Mouse (Mus musculus) intestine, embryonic 15.5 days (tissue): ENCODE measurements around the gene Cacnb4. TPM values are rescaled to one million over a fixed set of nuclear protein-coding genes. Genes with fewer than 3 reads are reported as not detected.

Experiments used
- ATAC-seq: fragments of 200-750 bp; cut with Nextera tagmentation; 2 replicates; pipeline ENCODE4 v1.8.0; 2017; ENCODE audit warnings: moderate TSS enrichment, moderate library complexity
- H3K27ac ChIP-seq: fragments of 300-500 bp; sonication (generic); 2 replicates; pipeline ENCODE4 v1.5.1; 2015; ENCODE audit warnings: mild to moderate bottlenecking, inconsistent platforms
- H3K27me3 ChIP-seq: fragments of 300-500 bp; sonication (generic); replicated peaks from 2 replicates; pipeline ENCODE4 v1.6.1; 2015; ENCODE audit warnings: inconsistent platforms
- H3K36me3 ChIP-seq: fragments of 300-500 bp; sonication (generic); 2 replicates; pipeline ENCODE4 v1.6.1; 2015; ENCODE audit warnings: inconsistent platforms
- H3K4me1 ChIP-seq: fragments of 300-500 bp; sonication (generic); replicated peaks from 2 replicates; pipeline ENCODE4 v1.6.1; 2015; ENCODE audit warnings: inconsistent platforms
- H3K4me2 ChIP-seq: fragments of 300-500 bp; sonication (generic); replicated peaks from 2 replicates; pipeline ENCODE4 v1.6.1; 2015; ENCODE audit warnings: mild to moderate bottlenecking, inconsistent platforms
- H3K4me3 ChIP-seq: fragments of 300-500 bp; sonication (generic); replicated peaks from 2 replicates; pipeline ENCODE4 v1.5.1; 2015; ENCODE audit warnings: inconsistent platforms
- H3K9ac ChIP-seq: fragments of 300-500 bp; sonication (generic); 2 replicates; pipeline ENCODE4 v1.6.1; 2015; ENCODE audit warnings: inconsistent platforms
- H3K9me3 ChIP-seq: fragments of 300-500 bp; sonication (generic); 2 replicates; pipeline ENCODE4 v1.6.1; 2016; ENCODE audit warnings: inconsistent platforms
- WGBS: fragments of 180-500 bp; shearing (Covaris S2); methylation state at CpG from one replicate; pipeline ENCODE4 v1.1.7; 2015; 5-methylcytosine and 5-hydroxymethylcytosine counted together
- polyA plus RNA-seq: library from polyadenylated mRNA; unstranded; fragments of >200 nt; fragmentation: Nextera tagmentation; extraction: Ambion mirVana; gene quantifications from 2 replicates; pipeline ENCODE4 v1.2.1, GENCODE M21; 2015

Cacnb4 gene
- polyA plus RNA-seq, 1 experiment from 2014 or later = 0.89 TPM

- Histone ChIP-seq H3K9me3 (no peaks in the 10 kb centered on the region), H3K9ac (no peak overlapping the region), H3K27ac (no peak overlapping the region), H3K4me1 (no peaks in the 10 kb centered on the region), H3K4me2 (no peak overlapping the region), H3K4me3 (no peak overlapping the region), H3K27me3 (no peaks in the 10 kb centered on the region), H3K36me3 (no peaks in the 10 kb centered on the region)
- no peak for ATAC-seq
- WGBS = 86% methylated on average over 7 of the region's 7 CpGs
These were observed 153.4 kb downstream of the Cacnb4 start for GRCm38 (mm10) chr2:52523056-52523715.

- H3K27ac ChIP-seq = no peak overlapping the region
- no peak overlapping the region for H3K9ac ChIP-seq
- H3K36me3 ChIP-seq = no peaks in the 10 kb centered on the region
- H3K4me1 ChIP-seq = no peaks in the 10 kb centered on the region
- H3K27me3 ChIP-seq = no peaks in the 10 kb centered on the region
- H3K4me3 ChIP-seq = no peak overlapping the region
- no peaks in the 10 kb centered on the region for H3K9me3 ChIP-seq
- 78% methylated on average over 1 of the region's 1 CpGs for WGBS
- no peak for ATAC-seq
- H3K4me2 ChIP-seq = no peak overlapping the region
These were observed 155.6 kb downstream of the Cacnb4 start for GRCm38 (mm10) chr2:52521012-52521411.

GRCm38 (mm10) chr2:52518740-52519139, 157.9 kb downstream of the Cacnb4 start:
- Histone ChIP-seq H3K4me2 (no peak overlapping the region), H3K36me3 (no peaks in the 10 kb centered on the region), H3K27ac (no peak overlapping the region), H3K4me3 (no peak overlapping the region), H3K9ac (no peak overlapping the region), H3K4me1 (no peaks in the 10 kb centered on the region), H3K27me3 (no peaks in the 10 kb centered on the region), H3K9me3 (no peaks in the 10 kb centered on the region)
- whole genome bisulfite sequencing = 90% methylated on average over 4 of the region's 4 CpGs
- ATAC-seq = no peak

GRCm38 (mm10) chr2:52516534-52516933, 160.1 kb downstream of the Cacnb4 start:
- no peak overlapping the region for H3K4me3 ChIP-seq
- H3K27me3 ChIP-seq = no peaks in the 10 kb centered on the region
- no peak overlapping the region for H3K27ac ChIP-seq
- H3K4me2 ChIP-seq = no peak overlapping the region
- ATAC-seq = no peak
- H3K9me3 ChIP-seq = no peaks in the 10 kb centered on the region
- no peaks in the 10 kb centered on the region for H3K36me3 ChIP-seq
- no peaks in the 10 kb centered on the region for H3K4me1 ChIP-seq
- H3K9ac ChIP-seq = no peak overlapping the region
- 77% methylated on average over 3 of the region's 3 CpGs for WGBS

- WGBS = 71% methylated on average over 3 of the region's 3 CpGs
- Histone ChIP-seq H3K27me3 (no peaks in the 10 kb centered on the region), H3K27ac (no peak overlapping the region), H3K4me1 (no peaks in the 10 kb centered on the region), H3K9ac (no peak overlapping the region), H3K4me2 (no peak overlapping the region), H3K36me3 (no peaks in the 10 kb centered on the region), H3K9me3 (no peaks in the 10 kb centered on the region), H3K4me3 (no peak overlapping the region)
- no peak for ATAC-seq
These were observed 163.7 kb downstream of the Cacnb4 start for GRCm38 (mm10) chr2:52512865-52513388.

GRCm38 (mm10) chr2:52512206-52512605, 164.4 kb downstream of the Cacnb4 start:
- Histone ChIP-seq H3K9me3 (no peaks in the 10 kb centered on the region), H3K4me3 (no peak overlapping the region), H3K36me3 (no peaks in the 10 kb centered on the region), H3K4me2 (no peak overlapping the region), H3K27ac (no peak overlapping the region), H3K4me1 (no peaks in the 10 kb centered on the region), H3K9ac (no peak overlapping the region), H3K27me3 (no peaks in the 10 kb centered on the region)
- no peak for ATAC-seq
- 45% methylated on average over 3 of the region's 3 CpGs for WGBS

GRCm38 (mm10) chr2:52511799-52512198, 164.8 kb downstream of the Cacnb4 start:
- WGBS = 34% methylated on average over 13 of the region's 13 CpGs
- no peak for ATAC-seq
- Histone ChIP-seq H3K4me2 (no peak overlapping the region), H3K4me3 (no peak overlapping the region), H3K36me3 (no peaks in the 10 kb centered on the region), H3K27me3 (no peaks in the 10 kb centered on the region), H3K9me3 (no peaks in the 10 kb centered on the region), H3K4me1 (no peaks in the 10 kb centered on the region), H3K9ac (no peak overlapping the region), H3K27ac (no peak overlapping the region)

- Histone ChIP-seq H3K9me3 (no peaks in the 10 kb centered on the region), H3K9ac (no peak overlapping the region), H3K4me1 (no peaks in the 10 kb centered on the region), H3K27ac (no peak overlapping the region), H3K4me2 (no peak overlapping the region), H3K36me3 (no peaks in the 10 kb centered on the region), H3K4me3 (no peak overlapping the region), H3K27me3 (no peaks in the 10 kb centered on the region)
- no peak for ATAC-seq
- 79% methylated on average over 19 of the region's 19 CpGs for WGBS
These were observed 166.7 kb downstream of the Cacnb4 start for GRCm38 (mm10) chr2:52509779-52510500.

- no peaks in the 10 kb centered on the region for H3K36me3 ChIP-seq
- no peaks in the 10 kb centered on the region for H3K9me3 ChIP-seq
- H3K27me3 ChIP-seq = no peaks in the 10 kb centered on the region
- no peak overlapping the region for H3K9ac ChIP-seq
- no peak for ATAC-seq
- 86% methylated on average over 2 of the region's 2 CpGs for WGBS
- no peaks in the 10 kb centered on the region for H3K4me1 ChIP-seq
- H3K27ac ChIP-seq = no peak overlapping the region
- no peak overlapping the region for H3K4me2 ChIP-seq
- no peak overlapping the region for H3K4me3 ChIP-seq
These were observed 171.5 kb downstream of the Cacnb4 start for GRCm38 (mm10) chr2:52505164-52505563.

- H3K4me1 ChIP-seq = no peaks in the 10 kb centered on the region
- H3K9me3 ChIP-seq = no peaks in the 10 kb centered on the region
- no peaks in the 10 kb centered on the region for H3K27me3 ChIP-seq
- no peak overlapping the region for H3K4me3 ChIP-seq
- no peaks in the 10 kb centered on the region for H3K36me3 ChIP-seq
- no peak overlapping the region for H3K9ac ChIP-seq
- WGBS = 82% methylated on average over 3 of the region's 3 CpGs
- H3K27ac ChIP-seq = no peak overlapping the region
- no peak for ATAC-seq
- no peak overlapping the region for H3K4me2 ChIP-seq
These were observed 171.9 kb downstream of the Cacnb4 start for GRCm38 (mm10) chr2:52504762-52505161.

- Histone ChIP-seq H3K9ac (no peak overlapping the region), H3K36me3 (no peaks in the 10 kb centered on the region), H3K4me3 (no peak overlapping the region), H3K27me3 (no peaks in the 10 kb centered on the region), H3K4me1 (no peaks in the 10 kb centered on the region; the same call in 1 of the 2 replicates), H3K9me3 (no peaks in the 10 kb centered on the region), H3K27ac (no peak overlapping the region), H3K4me2 (no peak overlapping the region)
- no peak for ATAC-seq
- WGBS = 73% methylated on average over 6 of the region's 6 CpGs
These were observed 176.8 kb downstream of the Cacnb4 start for GRCm38 (mm10) chr2:52499849-52500262.

GRCm38 (mm10) chr2:52499101-52499537, 177.5 kb downstream of the Cacnb4 start:
- Histone ChIP-seq H3K4me1 (no peaks in the 10 kb centered on the region; the same call in 1 of the 2 replicates), H3K4me3 (no peak overlapping the region), H3K27ac (no peak overlapping the region), H3K9ac (no peak overlapping the region), H3K4me2 (no peak overlapping the region), H3K27me3 (no peaks in the 10 kb centered on the region), H3K36me3 (no peaks in the 10 kb centered on the region), H3K9me3 (no peaks in the 10 kb centered on the region)
- 81% methylated on average over 12 of the region's 12 CpGs for WGBS
- ATAC-seq = no peak
